Mouse (Mus musculus) neural tube, embryonic 14.5 days (tissue): Measurements from ENCODE around the gene Cpa4. TPM values are rescaled to one million over a fixed set of nuclear protein-coding genes. Genes with fewer than 3 reads are reported as not detected.

ENCODE experiments used
- ATAC-seq: fragments of 200-750 bp; cut with Nextera tagmentation; 2 replicates; pipeline ENCODE4 v1.8.0; 2017; ENCODE audit warnings: low read depth, mild to moderate bottlenecking, moderate TSS enrichment, moderate library complexity
- H3K27ac ChIP-seq: fragments of 300-500 bp; sonication (generic); 2 replicates; pipeline ENCODE4 v1.5.1; 2014; ENCODE audit warnings: low read depth, mild to moderate bottlenecking, control low read depth, low read length, moderate library complexity, mixed read lengths
- H3K27me3 ChIP-seq: fragments of 300-500 bp; sonication (generic); 2 replicates; pipeline ENCODE4 v1.6.1; 2014; ENCODE audit warnings: low read length; ENCODE audit not compliant: control insufficient read depth, insufficient read depth
- H3K36me3 ChIP-seq: fragments of 300-500 bp; sonication (generic); 2 replicates; pipeline ENCODE4 v1.6.1; 2014; ENCODE audit warnings: low read length, mixed read lengths; ENCODE audit not compliant: control insufficient read depth, insufficient read depth
- H3K4me1 ChIP-seq: fragments of 300-500 bp; sonication (generic); 2 replicates; pipeline ENCODE4 v1.6.1; 2014; ENCODE audit warnings: low read length; ENCODE audit not compliant: control insufficient read depth, insufficient read depth
- H3K4me2 ChIP-seq: fragments of 300-500 bp; sonication (generic); 2 replicates; pipeline ENCODE4 v1.6.1; 2014; ENCODE audit warnings: mild to moderate bottlenecking, low read depth, low read length, control low read depth
- H3K4me3 ChIP-seq: fragments of 300-500 bp; sonication (generic); 2 replicates; pipeline ENCODE4 v1.5.1; 2014; ENCODE audit warnings: low read depth, low read length, control low read depth, mixed read lengths
- H3K9ac ChIP-seq: fragments of 300-500 bp; sonication (generic); replicated peaks from 2 replicates; pipeline ENCODE4 v1.6.1; 2014; ENCODE audit warnings: low read depth, mild to moderate bottlenecking, control low read depth, low read length, mixed read lengths
- H3K9me3 ChIP-seq: fragments of 300-500 bp; sonication (generic); 2 replicates; pipeline ENCODE4 v1.6.1; 2016; ENCODE audit warnings: low read length; ENCODE audit not compliant: control insufficient read depth
- WGBS: fragments of 180-500 bp; shearing (Covaris S2); extraction: QIAGEN DNeasy Blood & Tissue Kit; methylation state at CpG from one replicate; pipeline ENCODE4 v1.1.7; 2014; 5-methylcytosine and 5-hydroxymethylcytosine counted together
- polyA plus RNA-seq: library from polyadenylated mRNA; unstranded; fragments of >200 nt; fragmentation: Nextera tagmentation; extraction: Ambion mirVana; gene quantifications from 2 replicates; pipeline ENCODE4 v1.2.1, GENCODE M21; 2014

The Cpa4 gene
- polyA plus RNA-seq, 1 experiment from 2014 or later = 0.90 TPM

- Histone ChIP-seq H3K4me2 (no peak overlapping the region), H3K4me3 (no peak overlapping the region), H3K27ac (no peak overlapping the region), H3K4me1 (peaks cover 28% of the 10 kb centered on the region), H3K27me3 (no peaks in the 10 kb centered on the region), H3K9me3 (0 out of 2 replicates have a peak, but pooled peaks cover 3% of the 10 kb centered on the region), H3K9ac (no peak overlapping the region), H3K36me3 (no peaks in the 10 kb centered on the region)
- ATAC-seq = no peak
- 33% methylated on average over 15 of the region's 15 CpGs for WGBS
Observed at GRCm38 (mm10) chr6:30549231-30549761, 18.9 kb upstream of the Cpa4 start.

- Histone ChIP-seq H3K27ac (no peak overlapping the region), H3K4me1 (peaks cover 28% of the 10 kb centered on the region)
- 69% methylated on average over 7 of the region's 7 CpGs for WGBS
Observed at GRCm38 (mm10) chr6:30550496-30551192, 17.5 kb upstream of the Cpa4 start.

GRCm38 (mm10) chr6:30551193-30551515, 17.0 kb upstream of the Cpa4 start:
- 0 out of 2 replicates have a peak, but pooled peaks cover 3% of the 10 kb centered on the region for H3K9me3 ChIP-seq
- H3K4me2 ChIP-seq = no peak overlapping the region; the same call in 1 of the 2 replicates
- ATAC-seq = no peak
- no peak overlapping the region for H3K4me3 ChIP-seq
- no peaks in the 10 kb centered on the region for H3K36me3 ChIP-seq
- peaks cover 24% of the 10 kb centered on the region for H3K4me1 ChIP-seq
- H3K27ac ChIP-seq = no peak overlapping the region
- H3K9ac ChIP-seq = no peak overlapping the region
- H3K27me3 ChIP-seq = no peaks in the 10 kb centered on the region

More at GRCm38 (mm10) chr6:30550496-30551192, 17.5 kb upstream of the Cpa4 start:
- H3K4me3 ChIP-seq = no peak overlapping the region
- H3K9me3 ChIP-seq = 0 out of 2 replicates have a peak, but pooled peaks cover 3% of the 10 kb centered on the region
- no peaks in the 10 kb centered on the region for H3K36me3 ChIP-seq
- H3K9ac ChIP-seq = no peak overlapping the region
- H3K27me3 ChIP-seq = no peaks in the 10 kb centered on the region
- H3K4me2 ChIP-seq = no peak overlapping the region
- ATAC-seq = no peak

- Histone ChIP-seq H3K4me2 (peak overlapping the region; percentile 40), H3K9ac (peak overlapping the region; percentile 51; the same call in 1 of the 2 replicates), H3K4me1 (peaks cover 18% of the 10 kb centered on the region), H3K9me3 (0 out of 2 replicates have a peak, but pooled peaks cover 3% of the 10 kb centered on the region), H3K4me3 (peak overlapping the region; percentile 9; the same call in 1 of the 2 replicates), H3K27me3 (no peaks in the 10 kb centered on the region), H3K27ac (peak overlapping the region; percentile 79), H3K36me3 (no peaks in the 10 kb centered on the region)
- 13% methylated on average over 23 of the region's 23 CpGs for WGBS
- peak; percentile 77 for ATAC-seq
Observed at GRCm38 (mm10) chr6:30551644-30552580, 16.3 kb upstream of the Cpa4 start.

- ATAC-seq = no peak
- Histone ChIP-seq H3K4me2 (peak overlapping the region; percentile 40; the same call in 1 of the 2 replicates), H3K9ac (no peak overlapping the region), H3K27me3 (no peaks in the 10 kb centered on the region), H3K27ac (no peak overlapping the region), H3K4me1 (peaks cover 16% of the 10 kb centered on the region), H3K4me3 (no peak overlapping the region), H3K36me3 (no peaks in the 10 kb centered on the region), H3K9me3 (0 out of 2 replicates have a peak, but pooled peaks cover 3% of the 10 kb centered on the region)
- WGBS = 49% methylated on average over 6 of the region's 6 CpGs
Observed at GRCm38 (mm10) chr6:30552628-30553027, 15.5 kb upstream of the Cpa4 start.

GRCm38 (mm10) chr6:30553381-30554010, 14.7 kb upstream of the Cpa4 start:
- no peak for ATAC-seq

GRCm38 (mm10) chr6:30554092-30554491, 14.1 kb upstream of the Cpa4 start:
- H3K36me3 ChIP-seq = no peaks in the 10 kb centered on the region
- no peak overlapping the region for H3K4me3 ChIP-seq
- H3K4me2 ChIP-seq = no peak overlapping the region
- no peak overlapping the region for H3K27ac ChIP-seq
- H3K4me1 ChIP-seq = peaks cover 15% of the 10 kb centered on the region
- H3K9me3 ChIP-seq = 0 out of 2 replicates have a peak, but pooled peaks cover 3% of the 10 kb centered on the region
- H3K27me3 ChIP-seq = no peaks in the 10 kb centered on the region
- no peak for ATAC-seq
- H3K9ac ChIP-seq = no peak overlapping the region
- 75% methylated on average over 5 of the region's 5 CpGs for WGBS

More at GRCm38 (mm10) chr6:30553381-30554010, 14.7 kb upstream of the Cpa4 start:
- H3K4me3 ChIP-seq = no peak overlapping the region
- H3K9me3 ChIP-seq = 0 out of 2 replicates have a peak, but pooled peaks cover 3% of the 10 kb centered on the region
- H3K36me3 ChIP-seq = no peaks in the 10 kb centered on the region
- peaks cover 15% of the 10 kb centered on the region for H3K4me1 ChIP-seq
- H3K27ac ChIP-seq = no peak overlapping the region
- H3K4me2 ChIP-seq = no peak overlapping the region
- no peak overlapping the region for H3K9ac ChIP-seq
- no peaks in the 10 kb centered on the region for H3K27me3 ChIP-seq
- WGBS = 76% methylated on average over 7 of the region's 7 CpGs

- H3K4me3 ChIP-seq = no peak overlapping the region
Observed at GRCm38 (mm10) chr6:30554621-30555170, 13.5 kb upstream of the Cpa4 start.

More at GRCm38 (mm10) chr6:30554621-30555170, 13.5 kb upstream of the Cpa4 start:
- Histone ChIP-seq H3K27me3 (no peaks in the 10 kb centered on the region), H3K9me3 (0 out of 2 replicates have a peak, but pooled peaks cover 3% of the 10 kb centered on the region), H3K9ac (no peak overlapping the region), H3K4me1 (peaks cover 12% of the 10 kb centered on the region), H3K27ac (no peak overlapping the region), H3K36me3 (no peaks in the 10 kb centered on the region), H3K4me2 (no peak overlapping the region)
- 94% methylated on average over 5 of the region's 5 CpGs for WGBS
- no peak for ATAC-seq
